Mouse (Mus musculus) spleen, postnatal 10 days (tissue): ENCODE measurements around the gene Trafd1.
A peak's percentile ranks its signal among the peaks of the same experiment; 100 is the strongest.

Source experiments
- DNase-seq, 2 experiments: peaks; one replicate each; pipeline ENCODE4 v3.0.0; 2021 to 2022; ENCODE audit warnings: low spot score in 2 of 2

Trafd1 gene

DNA sequence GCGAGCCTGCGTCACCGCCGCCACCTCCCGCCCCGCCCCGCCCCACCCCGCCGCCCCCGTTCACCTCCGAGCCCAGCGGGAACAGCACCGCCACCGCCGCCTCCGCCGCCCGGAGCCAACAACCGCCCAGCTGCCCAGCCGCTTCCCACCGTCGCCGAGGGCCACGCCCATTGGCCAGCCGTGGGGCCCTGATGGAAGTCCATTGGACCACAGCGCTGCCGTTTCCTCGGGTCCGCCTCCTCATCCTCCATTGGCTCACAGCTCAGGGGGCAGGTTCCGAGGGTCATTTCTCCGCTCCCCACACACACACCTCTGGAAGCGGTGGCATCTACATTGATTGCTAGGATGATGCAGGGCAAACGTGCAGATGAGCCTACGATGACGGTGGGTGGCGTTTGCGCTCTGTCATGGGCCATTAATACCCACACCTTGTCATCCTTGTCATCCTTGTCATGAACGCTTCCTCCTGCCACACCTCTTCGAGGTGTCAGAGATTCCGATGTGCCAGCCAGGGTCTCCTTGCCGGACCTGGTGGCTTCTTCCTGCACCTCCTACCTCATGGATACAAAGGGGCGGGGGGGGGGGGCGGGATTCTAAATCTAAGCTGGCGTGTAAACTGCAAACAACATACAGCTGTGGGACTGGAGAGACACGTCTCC lies at the start of gene Trafd1:
Trafd1 (minus strand) TSS at position 172 of the 659 bp plus-strand sequence.
- DNase-seq = peak; percentile 86 to 93

DNA sequence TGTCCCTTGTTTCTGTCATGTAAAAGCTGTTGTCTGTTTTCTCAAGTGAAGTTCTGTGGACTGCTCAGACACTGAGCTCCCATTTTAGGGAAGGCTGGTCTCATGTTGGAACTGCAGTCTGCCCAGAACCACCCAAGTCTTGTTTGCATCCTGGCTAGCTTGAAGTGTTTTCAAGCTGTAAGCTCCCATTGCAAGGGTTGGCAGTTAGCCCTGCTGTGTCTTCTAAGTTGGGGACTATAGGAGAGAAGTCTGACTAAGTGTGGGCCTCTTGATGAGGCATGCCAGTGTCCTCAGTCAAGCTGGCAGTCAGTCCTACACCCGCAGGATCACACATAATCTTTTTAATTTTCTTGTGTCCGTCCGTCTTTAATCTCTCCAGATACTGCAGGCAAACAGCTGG lies 43.5 kb upstream of the Trafd1 start:
- DNase-seq = no peak

DNA sequence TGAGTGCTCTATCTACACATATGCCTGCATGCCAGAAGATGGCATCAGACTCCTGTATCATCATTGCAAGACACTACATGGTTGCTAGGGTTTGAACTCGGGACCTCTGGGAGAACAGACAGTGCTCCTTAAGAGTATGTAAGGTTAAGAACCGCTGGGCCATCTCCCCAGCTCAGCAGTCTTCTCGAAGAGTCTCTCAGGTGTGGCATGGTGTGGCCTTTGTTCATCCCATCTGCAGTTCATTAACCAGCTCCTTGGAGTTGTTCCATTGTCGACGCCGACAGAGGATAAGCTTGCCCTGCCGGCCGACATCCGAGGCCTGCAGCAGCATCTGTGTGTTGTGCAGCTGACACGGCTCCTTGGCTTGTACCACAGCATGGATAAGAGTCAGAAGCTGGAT lies 37.9 kb upstream of the Trafd1 start:
- DNase-seq = no peak

DNA sequence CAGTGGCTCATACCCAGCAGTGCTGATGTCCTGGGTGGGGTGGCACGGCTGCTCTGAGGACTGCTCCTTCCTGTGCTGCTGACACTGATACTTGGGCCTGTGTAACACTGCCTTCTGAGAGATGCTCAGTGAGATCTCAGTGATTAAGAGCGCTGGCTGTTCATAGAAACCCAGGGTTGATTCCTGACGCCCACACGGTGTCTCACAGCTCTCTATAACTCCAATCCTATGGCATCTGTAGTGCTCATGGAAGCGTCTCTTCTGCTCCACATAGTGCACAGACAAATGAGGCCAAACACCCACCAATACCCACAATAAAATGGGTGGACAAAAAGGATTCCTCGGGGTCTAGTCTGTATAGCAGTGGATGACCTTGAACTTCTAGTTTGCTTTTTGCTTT lies 37.4 kb upstream of the Trafd1 start:
- no peak for DNase-seq

DNA sequence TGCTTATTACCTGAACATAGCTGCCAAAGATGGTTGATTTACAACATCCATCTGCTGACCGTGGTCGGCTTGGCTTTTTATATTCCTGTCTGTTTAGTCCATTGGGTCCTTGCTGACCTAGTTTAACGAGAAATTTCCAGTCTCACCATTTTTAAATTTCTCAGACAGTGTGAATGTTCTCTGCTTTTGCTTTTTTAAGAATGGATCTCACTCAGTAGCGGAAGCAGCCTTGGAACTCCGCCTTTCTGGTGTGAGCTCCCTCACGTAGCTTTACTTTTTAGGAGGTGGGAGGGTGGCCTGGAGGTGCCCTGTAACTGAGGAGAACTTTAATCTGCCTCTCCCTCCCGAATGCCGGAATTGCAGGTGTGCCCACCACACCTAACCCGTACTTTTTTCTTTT lies 35.3 kb upstream of the Trafd1 start:
- no peak for DNase-seq

DNA sequence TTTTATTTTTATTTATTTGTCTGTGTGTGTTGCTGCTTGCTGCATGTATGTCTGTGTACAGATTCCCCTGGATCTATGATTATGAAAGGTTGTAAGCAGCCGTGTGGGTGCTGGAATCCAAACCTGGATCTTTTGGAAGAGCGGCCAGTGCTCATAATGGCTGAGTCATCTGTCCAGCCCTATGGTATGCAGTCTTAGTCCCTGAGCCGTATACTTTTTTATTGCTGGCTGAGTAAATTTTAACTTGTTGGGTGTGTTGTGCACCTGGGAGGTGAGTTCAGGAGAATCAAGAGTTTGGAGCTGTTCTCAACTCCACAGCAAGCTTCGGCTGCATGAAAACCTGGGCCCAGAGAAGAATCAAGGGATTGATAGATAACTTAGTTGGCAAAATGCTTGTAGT lies 25.5 kb upstream of the Trafd1 start:
- no peak for DNase-seq

DNA sequence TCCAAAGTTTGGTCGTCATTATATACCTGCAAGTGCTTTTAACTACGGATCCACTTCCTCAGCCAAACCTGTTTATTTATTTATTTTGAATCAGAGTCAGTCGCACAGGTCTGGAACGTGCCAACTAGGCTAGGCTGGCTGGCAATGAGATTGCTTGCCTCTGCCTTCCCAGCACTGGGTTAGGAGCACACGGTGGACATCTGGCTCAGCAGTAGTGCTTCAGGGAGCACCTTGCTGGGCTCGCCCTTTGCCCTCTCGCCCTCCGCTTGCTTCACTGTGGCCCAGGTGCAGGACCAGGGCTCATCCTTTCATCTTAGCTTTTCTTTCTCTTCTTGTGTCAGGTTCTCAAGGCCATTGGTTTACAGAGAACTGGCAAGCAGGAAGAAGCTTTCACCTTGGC lies 22.4 kb upstream of the Trafd1 start:
- no peak for DNase-seq

DNA sequence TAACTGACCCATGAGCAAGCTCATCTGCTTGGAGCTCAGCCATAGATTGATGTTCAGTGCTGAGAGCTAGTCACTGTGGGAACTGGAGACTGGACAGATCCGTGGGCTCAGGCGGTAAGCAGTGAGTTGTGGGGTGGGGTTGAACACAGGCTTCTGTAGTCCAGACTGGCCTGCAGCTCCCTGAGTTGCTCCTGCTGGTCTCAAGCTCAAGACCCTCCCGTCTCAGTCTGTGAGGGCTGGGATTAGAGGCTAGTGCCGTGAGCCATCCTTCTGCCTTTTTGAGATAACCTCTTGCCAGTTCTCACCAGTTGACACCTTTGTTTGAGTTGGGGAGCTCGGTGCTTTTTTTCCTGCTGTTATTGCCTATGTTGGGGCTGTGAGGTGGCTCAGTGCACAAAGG lies 15.4 kb upstream of the Trafd1 start:
- DNase-seq = no peak

DNA sequence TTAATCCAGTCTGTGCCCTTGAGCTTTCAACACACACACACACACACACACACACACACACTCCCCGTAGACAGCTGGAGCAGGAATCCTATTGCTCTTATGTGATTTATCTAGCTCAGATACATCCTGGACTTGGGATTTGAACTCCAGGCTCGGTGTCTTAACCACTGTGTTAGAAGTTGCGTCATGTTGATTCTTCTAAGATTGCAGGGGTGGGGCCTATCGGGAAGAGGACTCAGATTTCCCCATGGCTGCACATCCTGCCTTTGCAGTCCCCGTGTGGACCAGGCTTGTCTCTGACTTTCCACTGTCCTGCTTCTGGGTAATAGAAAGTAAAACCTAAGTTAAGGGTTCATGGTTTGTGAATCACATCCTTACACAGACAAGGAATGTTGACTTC lies 14.6 kb upstream of the Trafd1 start:
- no peak for DNase-seq

DNA sequence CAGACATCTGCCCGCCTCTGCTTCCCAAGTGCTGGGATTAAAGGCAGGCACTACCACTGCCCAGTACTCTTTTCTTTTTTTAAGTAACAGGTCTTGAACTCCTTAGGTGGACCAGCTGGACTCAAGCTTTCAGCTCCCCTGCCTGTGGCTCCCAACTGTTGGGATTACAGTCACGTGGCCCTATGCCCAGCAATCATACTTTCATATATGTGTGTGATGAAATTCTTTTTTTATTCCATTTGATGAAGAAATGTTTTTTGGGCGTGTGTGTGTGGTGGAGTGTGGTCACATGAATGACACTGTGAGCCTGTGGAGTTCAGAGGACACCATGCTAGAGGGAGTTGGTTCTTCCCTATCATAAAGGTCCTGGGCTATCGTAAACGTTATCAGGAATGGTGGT lies 14.1 kb upstream of the Trafd1 start:
- no peak for DNase-seq

DNA sequence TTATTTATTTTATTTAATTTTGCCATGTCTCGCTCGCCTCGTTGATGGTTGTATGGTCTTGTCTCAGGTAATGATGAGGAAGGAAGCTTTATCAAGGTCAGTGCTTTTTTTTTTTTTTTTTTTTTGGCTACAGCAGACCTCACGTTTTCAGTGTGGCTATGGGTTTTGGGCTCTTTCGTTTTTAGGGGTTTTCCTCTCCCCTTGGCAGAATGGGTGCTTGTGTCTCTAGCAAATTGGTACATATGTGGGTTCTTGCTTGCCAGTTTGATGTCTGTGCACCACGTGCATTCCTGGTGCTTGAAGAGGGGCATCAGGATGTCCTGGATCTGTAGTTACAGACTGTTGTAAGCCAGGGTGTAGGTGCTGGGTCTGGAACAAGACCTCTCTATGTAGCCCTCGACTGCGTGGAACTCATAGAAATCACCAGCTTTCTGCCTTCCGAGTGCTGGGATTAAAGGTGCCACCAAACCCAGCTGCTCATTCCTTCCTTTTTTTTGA lies 13.6 kb upstream of the Trafd1 start:
- DNase-seq = no peak

DNA sequence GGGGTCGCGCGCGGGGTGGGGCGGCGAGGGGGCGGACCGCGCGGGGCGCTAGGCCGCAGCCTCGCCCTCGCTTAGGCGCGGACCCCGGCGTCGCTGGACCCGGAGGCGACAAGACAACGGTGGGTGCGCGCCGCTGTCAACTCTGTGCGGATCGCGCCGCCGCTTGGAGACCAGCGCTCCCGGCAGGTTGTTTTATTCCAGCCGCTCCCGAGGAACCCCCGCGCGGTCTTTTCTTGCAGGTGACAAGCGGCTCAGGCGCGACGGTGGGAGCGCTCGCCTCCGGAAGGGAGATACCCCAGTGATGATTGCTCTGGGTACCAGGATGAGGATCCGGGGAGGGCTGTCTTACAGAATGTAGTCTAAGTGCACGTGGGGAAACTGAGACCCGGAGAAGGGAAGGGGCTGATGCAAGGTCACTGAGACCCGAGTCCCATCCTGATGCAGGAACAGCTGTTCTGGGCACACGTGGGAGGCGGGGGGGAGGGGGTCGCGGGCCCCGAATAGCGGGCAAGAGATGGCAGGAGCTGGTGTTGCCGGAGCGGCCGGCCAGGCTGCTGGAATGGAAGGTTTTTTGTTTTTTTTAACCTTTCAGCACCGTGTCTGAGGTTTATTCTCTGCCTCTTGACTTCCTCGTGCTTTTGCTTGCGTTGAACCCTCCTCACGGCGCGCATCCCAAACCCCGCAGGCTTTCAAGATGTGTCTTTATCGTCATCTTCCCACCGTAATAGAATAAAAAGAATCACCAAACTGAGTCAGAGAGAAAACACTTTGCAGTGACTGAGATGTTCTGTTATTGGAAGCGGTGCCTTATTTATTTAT lies 12.9 kb upstream of the Trafd1 start:
- no peak for DNase-seq

DNA sequence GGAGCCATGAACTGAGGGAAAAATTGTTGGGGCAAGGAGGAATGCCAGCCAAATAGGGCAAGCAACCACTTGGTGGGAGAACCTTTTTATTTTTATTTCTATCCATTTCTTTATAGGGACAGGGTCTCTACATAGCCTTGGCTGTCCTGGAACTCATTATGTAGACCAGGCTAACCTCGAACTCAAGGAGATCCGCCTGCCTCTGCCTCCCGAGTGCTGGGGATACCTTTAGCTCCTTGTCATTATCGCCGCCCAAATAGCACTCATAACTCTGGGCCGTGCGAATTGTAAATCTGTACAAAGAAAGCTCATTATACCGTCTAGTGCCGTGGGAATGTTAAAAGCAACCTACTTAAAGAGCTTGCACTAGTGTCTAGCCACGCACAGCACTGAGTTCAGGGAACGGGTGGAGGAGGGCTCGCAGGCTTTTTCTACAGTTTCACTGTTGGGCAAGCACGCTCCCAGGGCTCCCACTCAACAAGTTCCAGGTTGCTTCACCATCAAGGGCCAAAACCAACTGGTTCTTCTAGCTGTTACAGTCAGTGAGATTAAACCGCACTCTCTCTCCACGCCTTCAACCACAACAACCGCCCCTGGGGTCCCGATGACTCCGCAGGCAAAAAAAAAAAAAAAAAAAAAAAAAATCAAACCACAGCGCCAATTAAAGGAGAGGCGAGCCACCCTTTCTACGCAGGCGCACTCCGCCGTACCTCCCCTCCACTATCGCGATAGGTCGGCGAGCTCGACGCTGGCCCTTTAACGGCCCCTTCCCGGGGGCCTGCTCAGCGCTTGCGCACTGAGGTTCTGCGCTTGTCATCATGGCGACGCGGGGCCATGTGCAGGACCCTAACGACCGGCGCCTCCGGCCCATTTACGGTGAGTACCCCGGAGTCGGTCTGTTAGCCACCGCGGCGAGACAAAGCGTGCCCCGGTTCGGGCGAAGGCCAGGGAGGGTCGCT lies 12.0 kb upstream of the Trafd1 start, which contains the start of gene Naa25:
Naa25 (plus strand) TSS at position 750 of the 959 bp plus-strand sequence.
- peak; percentile 88 to 98 for DNase-seq

DNA sequence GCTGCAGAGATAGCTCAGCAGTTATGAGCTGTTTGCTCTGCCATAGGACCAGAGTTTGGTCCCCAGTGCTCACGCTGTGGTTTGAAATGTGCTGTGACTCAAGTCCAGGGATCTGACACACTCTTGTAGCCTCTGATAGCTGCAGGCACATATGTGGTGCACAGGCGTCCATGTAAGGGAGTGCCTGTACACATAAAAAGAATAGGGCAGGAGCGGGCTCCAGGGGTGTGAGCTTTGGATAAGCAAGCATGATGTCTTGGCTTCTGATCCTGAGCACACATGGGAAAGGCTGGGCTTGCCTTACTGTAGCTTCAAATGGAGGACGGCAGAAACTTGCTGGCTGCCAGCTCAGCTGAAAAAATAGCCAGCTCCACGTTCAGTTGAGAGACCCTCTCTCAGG lies 10.2 kb upstream of the Trafd1 start:
- no peak for DNase-seq

DNA sequence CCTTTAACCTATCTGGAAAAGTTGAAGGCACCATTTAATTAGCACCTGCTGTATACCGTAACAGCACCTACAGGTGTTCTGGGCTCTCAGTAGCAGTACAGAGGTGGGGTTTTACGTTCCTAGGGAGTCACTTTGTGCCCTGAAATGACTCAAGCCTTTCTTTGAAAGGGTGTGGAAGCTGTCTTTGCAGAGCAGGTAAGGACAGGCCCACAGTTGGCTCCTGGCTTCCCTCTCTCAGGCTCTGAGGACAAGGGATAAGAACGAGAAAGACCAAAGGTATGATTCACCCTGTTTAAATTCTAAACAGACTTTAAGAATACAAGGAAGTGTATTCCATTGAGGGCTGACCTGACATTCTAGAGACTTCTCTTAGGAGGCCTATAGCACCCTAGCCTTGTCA lies 8.0 kb upstream of the Trafd1 start:
- no peak for DNase-seq

DNA sequence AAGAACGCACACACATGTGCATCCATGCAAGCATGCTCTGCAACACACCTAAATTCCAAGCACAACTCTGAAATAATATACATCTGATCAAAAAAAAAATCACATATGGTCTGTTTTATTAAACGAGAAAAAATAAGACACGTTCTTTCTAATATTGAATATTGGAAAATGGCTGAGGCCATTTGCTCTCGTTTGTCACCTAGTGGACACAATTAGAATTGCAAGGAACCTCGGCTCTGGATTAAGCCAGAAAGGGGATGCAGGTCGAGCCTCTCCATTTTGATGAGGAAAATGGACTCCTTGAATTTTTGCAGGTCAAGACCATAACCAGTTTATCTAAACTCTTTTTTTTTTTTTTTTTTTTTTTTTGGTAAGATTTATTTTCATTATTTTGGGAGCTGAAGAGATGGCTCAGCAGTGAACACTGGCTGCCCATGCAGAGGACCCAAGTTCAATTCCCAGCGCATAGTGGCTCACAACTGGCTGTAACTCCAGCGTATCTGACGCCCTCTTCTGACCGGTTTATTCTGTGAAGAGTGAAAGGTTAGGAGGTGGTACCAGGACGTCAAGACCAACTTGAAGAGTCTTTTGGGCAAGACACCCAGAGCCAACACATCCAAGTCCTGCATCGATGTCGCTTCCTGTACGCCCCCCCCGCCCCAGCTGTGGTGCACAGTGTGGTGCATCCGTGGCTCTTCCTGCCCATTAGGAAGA lies 7.4 kb upstream of the Trafd1 start:
- DNase-seq = peak in 1 of 2 experiments; percentile 58

DNA sequence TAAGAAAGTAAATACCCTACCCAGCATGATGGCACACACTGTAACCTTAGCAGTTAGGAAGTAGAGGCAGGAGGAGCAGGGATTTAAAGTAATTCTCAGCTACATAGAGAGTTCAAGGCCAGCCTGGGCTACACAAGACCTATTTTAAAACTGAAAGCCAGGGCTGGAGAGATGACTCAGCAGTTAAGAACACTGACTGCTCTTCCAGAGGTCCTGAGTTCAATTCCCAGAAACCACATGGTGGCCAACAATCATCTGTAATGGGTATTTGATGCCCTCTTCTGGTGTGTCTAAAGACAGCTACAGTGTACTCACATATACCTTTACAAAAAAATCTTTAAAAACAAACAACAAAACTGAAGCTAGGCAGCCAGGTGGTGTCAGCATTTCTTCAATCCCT lies 4.3 kb upstream of the Trafd1 start:
- DNase-seq = no peak

DNA sequence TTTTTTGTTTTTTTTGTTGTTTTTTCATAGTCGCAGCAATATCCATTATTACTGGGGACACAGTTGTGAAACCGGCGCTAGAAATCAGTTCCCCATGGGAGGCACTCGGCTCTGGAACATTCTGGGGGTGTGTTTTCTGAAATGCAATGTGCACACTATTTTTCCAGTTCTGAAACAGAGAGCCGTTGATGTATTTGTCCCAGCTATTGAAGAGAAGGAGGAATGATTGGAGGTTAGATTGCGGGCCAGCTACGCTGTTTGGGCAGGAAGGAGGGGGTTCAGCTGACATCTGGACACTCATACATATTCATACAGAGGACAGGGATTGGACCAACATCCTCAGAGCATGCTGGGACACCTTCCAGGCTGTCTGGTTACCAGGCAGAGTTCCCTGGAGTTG lies 3.7 kb upstream of the Trafd1 start:
- DNase-seq = no peak

DNA sequence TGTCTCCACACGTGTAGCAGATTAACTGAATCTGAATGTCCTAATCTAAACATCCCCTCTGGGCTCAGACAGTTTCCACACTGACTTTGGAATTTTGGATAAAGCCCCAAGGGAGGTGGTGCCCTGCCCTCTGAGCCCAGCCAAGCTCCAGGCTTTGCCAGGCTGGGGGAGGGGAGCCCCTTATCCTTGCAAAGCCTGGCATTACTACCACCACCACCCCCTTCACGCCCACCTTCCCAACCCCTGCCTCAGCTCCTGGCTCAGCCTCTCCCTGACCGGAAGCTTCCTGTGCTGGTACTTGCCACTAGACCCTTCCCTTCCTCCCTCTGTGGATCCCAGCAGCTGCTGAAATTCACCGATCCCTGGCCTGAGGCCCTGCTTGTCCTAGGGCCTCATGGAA lies 1.7 kb upstream of the Trafd1 start:
- no peak for DNase-seq

DNA sequence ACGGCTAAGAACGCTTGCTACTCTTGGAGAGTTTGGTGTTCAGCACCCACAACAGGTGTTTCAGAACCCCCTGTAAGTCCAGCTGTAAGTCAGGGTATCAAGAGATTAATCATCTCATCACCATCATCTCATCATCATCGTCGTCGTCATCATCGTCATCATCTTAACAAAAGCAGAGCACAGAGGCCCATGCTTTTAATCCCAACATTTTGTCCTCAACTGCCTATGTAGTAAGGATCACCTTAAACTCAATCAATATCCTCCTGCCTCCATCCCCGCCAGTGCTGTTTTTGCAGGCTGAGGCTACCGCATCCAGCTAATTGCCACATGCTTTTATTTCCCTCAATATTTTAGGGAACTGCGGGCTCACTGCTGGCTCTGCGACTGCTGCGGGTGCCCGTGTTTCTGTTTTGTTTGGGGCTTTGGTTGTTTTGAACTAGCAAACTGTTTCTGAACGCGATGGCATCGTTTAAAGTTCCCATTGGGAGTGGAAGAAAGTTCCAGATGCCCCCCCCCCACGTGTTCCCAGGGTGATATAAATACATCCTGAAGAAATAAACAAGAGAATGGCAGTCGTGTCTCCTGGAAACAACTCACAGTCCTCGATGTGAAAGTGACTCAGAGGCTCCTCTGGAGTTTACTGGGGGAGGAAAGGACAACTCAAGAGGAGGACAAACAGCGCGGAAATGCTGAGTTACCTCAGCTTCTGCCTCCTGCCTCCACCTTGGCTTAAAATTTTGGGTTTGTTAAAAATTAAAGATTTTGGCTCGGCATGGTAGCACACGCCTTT lies 883 bp upstream of the Trafd1 start:
- DNase-seq = no peak
